Mouse (Mus musculus): ENCODE measurements around the gene Atpaf2. TPM values are rescaled to one million over a fixed set of nuclear protein-coding genes. Genes with fewer than 3 reads are reported as not detected.
"Not testable (repeated sequence)": the region's sequence is repeated elsewhere in the genome, so short reads cannot be mapped to it uniquely, and the experiment has no call there.

The Atpaf2 gene
- polyA plus RNA-seq, 1 experiment from 2014 or later = 41.2 TPM

DNA sequence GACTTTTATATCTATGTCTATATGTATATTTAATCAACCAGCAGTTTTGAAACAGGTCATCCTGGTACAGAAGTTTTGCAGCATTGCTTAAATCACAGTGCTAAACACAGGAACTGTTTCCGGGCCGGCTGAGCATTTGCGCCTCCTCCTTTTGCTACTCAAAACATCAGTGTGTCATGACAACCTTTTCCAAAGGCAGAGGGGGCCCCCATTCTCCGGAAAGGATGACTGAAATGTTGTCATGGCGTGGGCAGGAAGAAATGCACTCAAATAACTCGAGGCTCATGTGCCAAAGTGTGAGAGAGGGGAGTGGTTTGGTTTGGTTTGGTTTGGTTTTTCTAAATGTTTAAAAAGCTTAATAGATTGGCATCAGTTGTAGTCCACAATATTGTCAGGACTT is 24.6 kb upstream of the Atpaf2 start:
- TF ChIP-seq CTCF (IDR thresholded peaks at IDR 0.05; ENCODE audit: low read depth) = no peak
- Histone ChIP-seq H3K9ac (ENCODE audit: low read depth, low read length) (no peak overlapping the region), H3K4me2 (ENCODE audit: low read length) (no peak overlapping the region), H3K4me1 (replicated peaks; ENCODE audit: insufficient read depth, low read length) (no peaks in the 10 kb centered on the region), H3K36me3 (ENCODE audit: insufficient read depth, low read length) (peaks cover 34% of the 10 kb centered on the region), H3K4me3 (replicated peaks; ENCODE audit: low read depth, low read length) (no peak overlapping the region), H3K9me3 (replicated peaks; ENCODE audit: low read length) (no peaks in the 10 kb centered on the region), H3K27me3 (ENCODE audit: insufficient read depth, low read length) (no peaks in the 10 kb centered on the region), H3K27ac (no peak overlapping the region)
- ATAC-seq (replicated peaks; ENCODE audit: low FRiP score, low read depth) (no peak), DNase-seq (ENCODE audit: low spot score) (no peak)
- WGBS = 83% methylated on average over 6 of the region's 6 CpGs

DNA sequence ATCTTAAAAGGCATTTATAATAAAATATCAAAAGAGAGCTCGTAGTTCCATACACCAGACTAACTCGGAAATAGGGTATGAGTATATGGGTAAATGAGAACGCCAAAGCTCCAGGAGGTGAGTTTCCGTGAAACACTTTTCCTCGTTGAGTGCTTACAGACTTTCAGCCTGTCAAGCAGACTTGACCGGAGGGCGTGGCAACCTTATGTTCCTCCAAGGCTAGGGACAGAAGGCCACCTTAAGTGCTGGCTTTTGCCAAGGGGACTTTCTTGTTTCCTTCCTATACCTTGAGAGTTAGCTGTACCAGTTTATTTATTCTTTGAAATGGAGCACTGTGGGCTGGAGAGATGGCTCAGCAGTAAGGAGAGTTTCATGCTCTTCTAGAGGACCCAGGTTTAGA is 21.9 kb upstream of the Atpaf2 start:
- H3K27ac ChIP-seq = no peak overlapping the region
- H3K4me1 ChIP-seq (replicated peaks; ENCODE audit: insufficient read depth, low read length) = no peaks in the 10 kb centered on the region
- no peak for ATAC-seq (replicated peaks; ENCODE audit: low FRiP score, low read depth)
- TF ChIP-seq CTCF (IDR thresholded peaks at IDR 0.05; ENCODE audit: low read depth) = no peak
- H3K9me3 ChIP-seq (replicated peaks; ENCODE audit: low read length) = no peaks in the 10 kb centered on the region
- H3K36me3 ChIP-seq (ENCODE audit: insufficient read depth, low read length) = peaks cover 55% of the 10 kb centered on the region
- H3K27me3 ChIP-seq (ENCODE audit: insufficient read depth, low read length) = no peaks in the 10 kb centered on the region
- no peak overlapping the region for H3K9ac ChIP-seq (ENCODE audit: low read depth, low read length)
- no peak for DNase-seq (ENCODE audit: low spot score)
- H3K4me2 ChIP-seq (ENCODE audit: low read length) = no peak overlapping the region
- 50% methylated on average over 7 of the region's 7 CpGs for WGBS
- H3K4me3 ChIP-seq (replicated peaks; ENCODE audit: low read depth, low read length) = no peak overlapping the region

DNA sequence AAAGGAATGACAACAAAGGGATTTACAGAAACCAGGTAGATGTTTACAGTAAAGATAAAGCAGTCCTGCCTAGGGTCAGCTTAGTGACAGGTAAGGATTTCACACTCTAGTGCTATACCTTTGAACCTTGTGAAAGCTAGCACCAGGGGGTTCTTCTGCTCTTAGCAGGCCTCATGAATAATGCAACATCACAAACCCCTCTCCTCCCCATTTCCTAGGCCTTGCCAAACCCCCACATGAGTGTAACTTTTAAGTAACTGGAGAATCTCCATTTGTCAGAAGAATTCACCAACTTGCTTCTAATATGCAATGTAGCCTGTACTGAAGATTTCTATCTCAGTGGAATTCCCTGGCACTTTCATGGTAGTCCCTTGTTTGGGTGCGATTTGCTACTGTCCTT is 21.4 kb upstream of the Atpaf2 start:
- peaks cover 59% of the 10 kb centered on the region for H3K36me3 ChIP-seq (ENCODE audit: insufficient read depth, low read length)
- H3K27ac ChIP-seq; H3K4me1 ChIP-seq (replicated peaks; ENCODE audit: insufficient read depth, low read length); H3K9ac ChIP-seq (ENCODE audit: low read depth, low read length); DNase-seq (ENCODE audit: low spot score); H3K27me3 ChIP-seq (ENCODE audit: insufficient read depth, low read length); ATAC-seq (replicated peaks; ENCODE audit: low FRiP score, low read depth); H3K4me2 ChIP-seq (ENCODE audit: low read length); H3K4me3 ChIP-seq (replicated peaks; ENCODE audit: low read depth, low read length); H3K9me3 ChIP-seq (replicated peaks; ENCODE audit: low read length): not testable (repeated sequence)
- WGBS = 25% methylated on average over 1 of the region's 1 CpGs

DNA sequence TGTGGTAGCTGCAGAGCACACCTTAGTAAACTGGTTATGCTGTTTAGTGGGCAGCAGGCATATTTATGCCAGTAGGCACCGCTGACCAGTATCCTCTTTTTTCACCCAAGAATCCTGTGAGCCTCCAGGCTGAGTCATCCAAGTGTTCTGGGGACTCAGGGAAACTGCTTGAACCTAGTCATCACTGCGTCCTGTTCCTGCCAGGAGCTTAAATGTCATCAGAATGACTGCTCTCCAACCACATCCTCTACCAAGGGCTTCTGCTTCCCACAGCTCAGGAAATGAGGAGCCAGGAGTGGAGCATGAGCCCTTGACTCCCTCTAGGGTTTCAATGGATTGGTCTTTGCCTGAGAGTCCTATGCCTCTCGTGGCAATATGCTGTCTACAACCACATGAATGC is 18.4 kb upstream of the Atpaf2 start:
- peaks cover 51% of the 10 kb centered on the region for H3K36me3 ChIP-seq (ENCODE audit: insufficient read depth, low read length)
- no peak for TF ChIP-seq CTCF (IDR thresholded peaks at IDR 0.05; ENCODE audit: low read depth)
- no peak overlapping the region for H3K9ac ChIP-seq (ENCODE audit: low read depth, low read length)
- H3K4me3 ChIP-seq (replicated peaks; ENCODE audit: low read depth, low read length) = no peak overlapping the region
- no peak overlapping the region for H3K27ac ChIP-seq
- ATAC-seq (replicated peaks; ENCODE audit: low FRiP score, low read depth) (no peak), DNase-seq (ENCODE audit: low spot score) (no peak)
- H3K27me3 ChIP-seq (ENCODE audit: insufficient read depth, low read length) = no peaks in the 10 kb centered on the region
- no peaks in the 10 kb centered on the region for H3K9me3 ChIP-seq (replicated peaks; ENCODE audit: low read length)
- H3K4me2 ChIP-seq (ENCODE audit: low read length) = no peak overlapping the region
- no peaks in the 10 kb centered on the region for H3K4me1 ChIP-seq (replicated peaks; ENCODE audit: insufficient read depth, low read length)
- 84% methylated on average over 3 of the region's 3 CpGs for WGBS

DNA sequence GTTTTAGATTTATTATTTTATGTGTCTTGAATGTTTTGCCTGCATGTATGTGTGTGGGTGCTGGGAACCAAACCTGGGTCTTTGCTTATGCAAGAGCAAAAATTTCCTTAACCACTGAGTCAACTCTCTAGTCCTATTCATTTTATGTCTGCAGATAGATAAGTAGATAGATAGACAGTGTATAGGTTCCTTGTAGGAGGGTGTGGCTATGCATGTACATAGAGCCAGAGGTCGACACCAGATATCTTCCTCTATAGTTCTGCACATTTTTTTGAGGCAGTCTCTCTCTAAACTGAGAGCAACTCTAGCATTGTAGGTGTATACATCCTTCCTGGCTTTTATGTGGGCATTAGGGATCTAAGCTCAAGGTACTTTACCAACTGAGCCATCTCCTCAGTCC is 16.9 kb upstream of the Atpaf2 start:
- no peak for ATAC-seq (replicated peaks; ENCODE audit: low FRiP score, low read depth)
- H3K36me3 ChIP-seq (ENCODE audit: insufficient read depth, low read length) = peaks cover 48% of the 10 kb centered on the region

DNA sequence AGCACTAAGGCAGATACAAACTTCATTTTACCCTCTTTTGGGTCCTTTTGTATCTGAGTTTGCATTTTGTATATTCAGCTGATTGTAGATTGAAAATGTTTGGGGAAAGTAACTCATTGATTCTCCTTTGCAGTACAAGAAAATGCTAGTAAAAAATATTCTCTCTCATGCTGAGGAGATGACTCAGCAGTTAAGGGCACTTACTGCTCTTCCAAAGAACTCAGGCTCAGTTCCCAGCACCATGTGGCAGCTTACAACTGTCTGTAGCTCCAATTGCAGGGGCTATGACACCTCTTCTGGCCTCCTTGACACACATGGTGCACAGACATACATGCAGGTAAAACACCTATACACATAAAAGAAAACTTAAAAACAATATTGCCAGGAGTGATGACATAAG is 15.2 kb upstream of the Atpaf2 start:
- Histone ChIP-seq H3K4me2 (ENCODE audit: low read length) (no peak overlapping the region), H3K27ac (no peak overlapping the region), H3K4me1 (replicated peaks; ENCODE audit: insufficient read depth, low read length) (no peaks in the 10 kb centered on the region), H3K36me3 (ENCODE audit: insufficient read depth, low read length) (peaks cover 50% of the 10 kb centered on the region), H3K4me3 (replicated peaks; ENCODE audit: low read depth, low read length) (no peak overlapping the region), H3K9ac (ENCODE audit: low read depth, low read length) (no peak overlapping the region), H3K9me3 (replicated peaks; ENCODE audit: low read length) (no peaks in the 10 kb centered on the region), H3K27me3 (ENCODE audit: insufficient read depth, low read length) (no peaks in the 10 kb centered on the region)
- no peak for DNase-seq (ENCODE audit: low spot score)
- no peak for ATAC-seq (replicated peaks; ENCODE audit: low FRiP score, low read depth)
- TF ChIP-seq CTCF (IDR thresholded peaks at IDR 0.05; ENCODE audit: low read depth) = no peak

More for the DNA sequence above, 16.9 kb upstream of the Atpaf2 start:
- no peak for DNase-seq (ENCODE audit: low spot score)
- no peak for TF ChIP-seq CTCF (IDR thresholded peaks at IDR 0.05; ENCODE audit: low read depth)
- no peaks in the 10 kb centered on the region for H3K4me1 ChIP-seq (replicated peaks; ENCODE audit: insufficient read depth, low read length)
- no peaks in the 10 kb centered on the region for H3K9me3 ChIP-seq (replicated peaks; ENCODE audit: low read length)
- H3K9ac ChIP-seq (ENCODE audit: low read depth, low read length) = no peak overlapping the region
- 100% methylated on average over 1 of the region's 1 CpGs for WGBS
- no peaks in the 10 kb centered on the region for H3K27me3 ChIP-seq (ENCODE audit: insufficient read depth, low read length)
- H3K27ac ChIP-seq = no peak overlapping the region
- H3K4me2 ChIP-seq (ENCODE audit: low read length) = no peak overlapping the region
- H3K4me3 ChIP-seq (replicated peaks; ENCODE audit: low read depth, low read length) = no peak overlapping the region

DNA sequence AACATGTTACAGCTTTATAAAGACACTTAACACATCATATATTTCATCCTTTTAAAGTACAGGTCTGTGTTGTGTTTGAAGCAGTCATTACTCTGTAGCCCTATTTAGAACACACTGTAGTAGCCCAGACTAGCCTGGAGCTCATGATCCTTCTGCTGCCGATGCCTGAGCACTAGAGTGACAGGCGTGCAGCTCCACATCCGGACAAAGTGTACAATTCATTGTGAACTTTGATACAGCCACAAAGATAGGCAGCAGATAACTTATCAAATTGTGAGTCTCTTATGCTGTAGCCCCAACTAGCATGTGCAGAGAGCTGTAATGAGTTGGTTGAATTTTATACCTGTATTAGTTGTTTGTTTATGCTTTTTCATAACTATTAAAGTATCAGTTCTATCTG is 9.4 kb upstream of the Atpaf2 start:
- Histone ChIP-seq H3K36me3 (ENCODE audit: insufficient read depth, low read length) (peaks cover 31% of the 10 kb centered on the region; the same call in 1 of the 2 replicates), H3K27ac (no peak overlapping the region), H3K4me2 (ENCODE audit: low read length) (no peak overlapping the region), H3K9me3 (replicated peaks; ENCODE audit: low read length) (no peaks in the 10 kb centered on the region), H3K27me3 (ENCODE audit: insufficient read depth, low read length) (no peaks in the 10 kb centered on the region), H3K4me3 (replicated peaks; ENCODE audit: low read depth, low read length) (no peak overlapping the region), H3K9ac (ENCODE audit: low read depth, low read length) (no peak overlapping the region), H3K4me1 (replicated peaks; ENCODE audit: insufficient read depth, low read length) (no peaks in the 10 kb centered on the region)
- WGBS = 94% methylated on average over 3 of the region's 3 CpGs
- TF ChIP-seq CTCF (IDR thresholded peaks at IDR 0.05; ENCODE audit: low read depth) = no peak
- DNase-seq (ENCODE audit: low spot score) (no peak), ATAC-seq (replicated peaks; ENCODE audit: low FRiP score, low read depth) (no peak)
